Mouse (Mus musculus) liver, embryonic 16.5 days (tissue): ENCODE data around the gene Cluap1. TPM values are rescaled to one million over a fixed set of nuclear protein-coding genes. Genes with fewer than 3 reads are reported as not detected.

Experiments
- microRNA-seq: library from miRNA; unstranded; fragments of <30 nt; microRNA quantifications from one replicate; pipeline ENCODE4, GENCODE M21; 2016
- polyA plus RNA-seq: library from polyadenylated mRNA; unstranded; fragments of >200 nt; fragmentation: Nextera tagmentation; extraction: Ambion mirVana; gene quantifications from 2 replicates; pipeline ENCODE4 v1.2.1, GENCODE M21; 2015

The Cluap1 gene
- polyA plus RNA-seq, 1 experiment from 2014 or later: 5.7 TPM

Small RNAs within 50 kb of the gene (microRNA-seq; reads per million reads assigned to microRNA genes)
- gene Gm23493: not detected

Other genes with a start within 250 kb of the Cluap1 start
- gene Mefv, start 190.7 kb upstream of the Cluap1 start, polyA plus RNA-seq: 0.45 and 0.51 TPM in 2 replicates
- gene Zfp263, start 164.7 kb upstream of the Cluap1 start, polyA plus RNA-seq: 13.1 and 14.9 TPM in 2 replicates
- gene Olfr15, start 77.9 kb upstream of the Cluap1 start, polyA plus RNA-seq: not detected in 2 replicates
- 0.34 and 0.44 TPM in 2 replicates for gene Zfp174, start 61.5 kb upstream of the Cluap1 start, polyA plus RNA-seq
- gene Naa60, start 36.4 kb upstream of the Cluap1 start, polyA plus RNA-seq: 22.7 and 24.1 TPM in 2 replicates
- gene Zfp597, start 24.2 kb upstream of the Cluap1 start, polyA plus RNA-seq: 2.2 and 2.5 TPM in 2 replicates
- gene Gm20695, start 24.2 kb upstream of the Cluap1 start, polyA plus RNA-seq: 0.71 and 0.98 TPM in 2 replicates
- gene 1700037C18Rik, start 112 bp upstream of the Cluap1 start, polyA plus RNA-seq: 1.8 and 1.9 TPM in 2 replicates
- gene Nlrc3, start 67.8 kb downstream of the Cluap1 start, polyA plus RNA-seq: 0.37 TPM in 2 replicates
- gene Slx4, start 95.0 kb downstream of the Cluap1 start, polyA plus RNA-seq: 7.9 and 8.3 TPM in 2 replicates
- gene Dnase1, start 128.1 kb downstream of the Cluap1 start, polyA plus RNA-seq: 0.70 and 1.1 TPM in 2 replicates
- gene Trap1, start 169.0 kb downstream of the Cluap1 start, polyA plus RNA-seq: 80.2 and 82.8 TPM in 2 replicates